Mouse (Mus musculus): ENCODE data around the gene Cdh20. TPM values are rescaled to one million over a fixed set of nuclear protein-coding genes. Genes with fewer than 3 reads are reported as not detected.

Cdh20 gene
- polyA plus RNA-seq, 1 experiment from 2014 or later: 0.14 TPM

- no peak for TF ChIP-seq CTCF (IDR thresholded peaks at IDR 0.05; ENCODE audit: low read depth)
- Histone ChIP-seq H3K4me3 (ENCODE audit: low read depth, low read length) (no peak overlapping the region), H3K9me3 (ENCODE audit: control insufficient read depth) (no peaks in the 10 kb centered on the region), H3K36me3 (ENCODE audit: control insufficient read depth, insufficient read depth) (no peaks in the 10 kb centered on the region), H3K9ac (ENCODE audit: low read depth, low read length) (no peak overlapping the region), H3K4me2 (replicated peaks; ENCODE audit: low read depth) (no peak overlapping the region), H3K4me1 (replicated peaks; ENCODE audit: control insufficient read depth, insufficient read depth, low read length) (no peaks in the 10 kb centered on the region), H3K27me3 (replicated peaks; ENCODE audit: control insufficient read depth, insufficient read depth, low read length) (peaks cover 15% of the 10 kb centered on the region), H3K27ac (ENCODE audit: low read depth, low read length) (no peak overlapping the region)
- no peak for ATAC-seq
- 69% methylated on average over 4 of the region's 4 CpGs for WGBS
These were observed 3.6 kb downstream of the Cdh20 start for GRCm38 (mm10) chr1:104771937-104772336.

- 65% methylated on average over 2 of the region's 2 CpGs for WGBS
- H3K36me3 ChIP-seq (ENCODE audit: control insufficient read depth, insufficient read depth): no peaks in the 10 kb centered on the region
- no peak for TF ChIP-seq CTCF (IDR thresholded peaks at IDR 0.05; ENCODE audit: low read depth)
These were observed 4.9 kb downstream of the Cdh20 start for GRCm38 (mm10) chr1:104773207-104773606.

GRCm38 (mm10) chr1:104793488-104793887 is 25.2 kb downstream of the Cdh20 start:
- 82% methylated on average over 3 of the region's 3 CpGs for WGBS
- no peak overlapping the region for H3K4me2 ChIP-seq (replicated peaks; ENCODE audit: low read depth)
- no peaks in the 10 kb centered on the region for H3K36me3 ChIP-seq (ENCODE audit: control insufficient read depth, insufficient read depth)
- no peak for ATAC-seq
- no peak overlapping the region for H3K27ac ChIP-seq (ENCODE audit: low read depth, low read length)
- no peaks in the 10 kb centered on the region for H3K27me3 ChIP-seq (replicated peaks; ENCODE audit: control insufficient read depth, insufficient read depth, low read length)
- no peak overlapping the region for H3K4me3 ChIP-seq (ENCODE audit: low read depth, low read length)
- no peaks in the 10 kb centered on the region for H3K9me3 ChIP-seq (ENCODE audit: control insufficient read depth)
- H3K4me1 ChIP-seq (replicated peaks; ENCODE audit: control insufficient read depth, insufficient read depth, low read length): no peaks in the 10 kb centered on the region
- TF ChIP-seq CTCF (IDR thresholded peaks at IDR 0.05; ENCODE audit: low read depth): no peak
- no peak overlapping the region for H3K9ac ChIP-seq (ENCODE audit: low read depth, low read length)

More at GRCm38 (mm10) chr1:104773207-104773606, 4.9 kb downstream of the Cdh20 start:
- Histone ChIP-seq H3K4me1 (replicated peaks; ENCODE audit: control insufficient read depth, insufficient read depth, low read length) (no peaks in the 10 kb centered on the region), H3K9me3 (ENCODE audit: control insufficient read depth) (no peaks in the 10 kb centered on the region), H3K27ac (ENCODE audit: low read depth, low read length) (no peak overlapping the region), H3K4me3 (ENCODE audit: low read depth, low read length) (no peak overlapping the region), H3K4me2 (replicated peaks; ENCODE audit: low read depth) (no peak overlapping the region), H3K9ac (ENCODE audit: low read depth, low read length) (no peak overlapping the region), H3K27me3 (replicated peaks; ENCODE audit: control insufficient read depth, insufficient read depth, low read length) (peaks cover 14% of the 10 kb centered on the region)
- ATAC-seq: no peak

GRCm38 (mm10) chr1:104796146-104796545 is 27.8 kb downstream of the Cdh20 start:
- Histone ChIP-seq H3K4me1 (replicated peaks; ENCODE audit: control insufficient read depth, insufficient read depth, low read length) (no peaks in the 10 kb centered on the region), H3K27me3 (replicated peaks; ENCODE audit: control insufficient read depth, insufficient read depth, low read length) (no peaks in the 10 kb centered on the region), H3K27ac (ENCODE audit: low read depth, low read length) (no peak overlapping the region), H3K9ac (ENCODE audit: low read depth, low read length) (no peak overlapping the region), H3K9me3 (ENCODE audit: control insufficient read depth) (no peaks in the 10 kb centered on the region), H3K4me3 (ENCODE audit: low read depth, low read length) (no peak overlapping the region), H3K4me2 (replicated peaks; ENCODE audit: low read depth) (no peak overlapping the region), H3K36me3 (ENCODE audit: control insufficient read depth, insufficient read depth) (no peaks in the 10 kb centered on the region)
- TF ChIP-seq CTCF (IDR thresholded peaks at IDR 0.05; ENCODE audit: low read depth): no peak
- no peak for ATAC-seq
- WGBS: 65% methylated on average over 3 of the region's 3 CpGs

GRCm38 (mm10) chr1:104797139-104797538 is 28.8 kb downstream of the Cdh20 start:
- WGBS: 55% methylated on average over 4 of the region's 4 CpGs
- TF ChIP-seq CTCF (IDR thresholded peaks at IDR 0.05; ENCODE audit: low read depth): no peak
- Histone ChIP-seq H3K4me3 (ENCODE audit: low read depth, low read length) (no peak overlapping the region), H3K36me3 (ENCODE audit: control insufficient read depth, insufficient read depth) (no peaks in the 10 kb centered on the region), H3K4me2 (replicated peaks; ENCODE audit: low read depth) (no peak overlapping the region), H3K9me3 (ENCODE audit: control insufficient read depth) (no peaks in the 10 kb centered on the region), H3K27me3 (replicated peaks; ENCODE audit: control insufficient read depth, insufficient read depth, low read length) (no peaks in the 10 kb centered on the region), H3K9ac (ENCODE audit: low read depth, low read length) (no peak overlapping the region), H3K27ac (ENCODE audit: low read depth, low read length) (no peak overlapping the region), H3K4me1 (replicated peaks; ENCODE audit: control insufficient read depth, insufficient read depth, low read length) (no peaks in the 10 kb centered on the region)
- ATAC-seq: no peak

GRCm38 (mm10) chr1:104804746-104805145 is 36.4 kb downstream of the Cdh20 start:
- H3K4me1 ChIP-seq (replicated peaks; ENCODE audit: control insufficient read depth, insufficient read depth, low read length): no peaks in the 10 kb centered on the region
- no peak overlapping the region for H3K4me3 ChIP-seq (ENCODE audit: low read depth, low read length)
- no peak overlapping the region for H3K9ac ChIP-seq (ENCODE audit: low read depth, low read length)
- H3K36me3 ChIP-seq (ENCODE audit: control insufficient read depth, insufficient read depth): no peaks in the 10 kb centered on the region
- H3K27me3 ChIP-seq (replicated peaks; ENCODE audit: control insufficient read depth, insufficient read depth, low read length): no peaks in the 10 kb centered on the region
- H3K9me3 ChIP-seq (ENCODE audit: control insufficient read depth): no peaks in the 10 kb centered on the region
- H3K27ac ChIP-seq (ENCODE audit: low read depth, low read length): no peak overlapping the region
- TF ChIP-seq CTCF (IDR thresholded peaks at IDR 0.05; ENCODE audit: low read depth): no peak
- no peak for ATAC-seq
- no peak overlapping the region for H3K4me2 ChIP-seq (replicated peaks; ENCODE audit: low read depth)
- 93% methylated on average over 6 of the region's 6 CpGs for WGBS

- no peaks in the 10 kb centered on the region for H3K36me3 ChIP-seq (ENCODE audit: control insufficient read depth, insufficient read depth)
These were observed 38.9 kb downstream of the Cdh20 start for GRCm38 (mm10) chr1:104807214-104807613.

More at GRCm38 (mm10) chr1:104807214-104807613, 38.9 kb downstream of the Cdh20 start:
- no peaks in the 10 kb centered on the region for H3K4me1 ChIP-seq (replicated peaks; ENCODE audit: control insufficient read depth, insufficient read depth, low read length)
- 86% methylated on average over 2 of the region's 2 CpGs for WGBS
- no peak overlapping the region for H3K9ac ChIP-seq (ENCODE audit: low read depth, low read length)
- H3K27ac ChIP-seq (ENCODE audit: low read depth, low read length): no peak overlapping the region
- no peak for TF ChIP-seq CTCF (IDR thresholded peaks at IDR 0.05; ENCODE audit: low read depth)
- no peaks in the 10 kb centered on the region for H3K27me3 ChIP-seq (replicated peaks; ENCODE audit: control insufficient read depth, insufficient read depth, low read length)
- H3K9me3 ChIP-seq (ENCODE audit: control insufficient read depth): no peaks in the 10 kb centered on the region
- no peak for ATAC-seq
- H3K4me3 ChIP-seq (ENCODE audit: low read depth, low read length): no peak overlapping the region
- H3K4me2 ChIP-seq (replicated peaks; ENCODE audit: low read depth): no peak overlapping the region
